Mouse (Mus musculus) lung, postnatal 0 days (tissue): ENCODE data around the gene Nup107.

Experiments used
- CTCF ChIP-seq: IDR thresholded peaks from 2 replicates; pipeline ENCODE4 v1.5.1; 2016; ENCODE audit warnings: antibody characterized with exemption, mild to moderate bottlenecking
- EP300 ChIP-seq: IDR thresholded peaks from 2 replicates; pipeline ENCODE4 v1.6.1; 2016; ENCODE audit warnings: antibody characterized with exemption, mild to moderate bottlenecking, control low read depth

DNA sequence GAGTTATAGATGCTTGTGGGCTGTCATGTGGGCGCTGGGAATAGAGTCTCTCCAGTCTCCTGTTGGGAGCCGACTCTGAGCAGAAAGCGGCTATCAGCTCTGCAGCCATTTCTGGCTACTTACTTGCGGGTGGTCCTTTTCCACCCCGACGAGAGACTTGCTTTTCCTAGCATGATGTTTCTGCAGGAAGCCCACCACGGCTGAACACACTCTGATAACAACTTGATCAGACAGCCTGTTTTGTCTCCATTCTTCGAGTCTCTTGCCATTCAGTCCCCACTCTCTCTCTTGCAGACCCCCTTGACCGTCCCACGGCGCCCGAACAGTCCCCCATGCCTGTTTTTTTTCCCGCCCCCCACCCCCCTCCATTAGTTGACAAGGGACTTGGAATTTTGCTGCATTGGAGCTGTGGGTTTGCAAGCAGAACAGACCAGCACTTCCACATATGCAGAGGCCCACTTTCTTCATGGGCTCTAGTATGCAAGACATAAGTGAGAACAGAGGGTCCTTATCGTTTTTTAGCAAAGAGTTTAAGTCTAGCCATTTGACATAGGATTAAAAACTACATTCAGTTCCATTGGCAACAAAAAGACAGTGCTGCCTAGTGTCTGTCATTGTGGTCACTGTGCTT is 59.4 kb downstream of the Nup107 start:
- TF ChIP-seq CTCF (no peak), EP300 (no peak)
